Mouse (Mus musculus) megakaryocyte, adult 5-6 weeks (primary cell): ENCODE measurements around the gene Misp. TPM values are rescaled to one million over a fixed set of nuclear protein-coding genes. Genes with fewer than 3 reads are reported as not detected.

Experiments used
- ATAC-seq: 2 replicates; pipeline ENCODE4 v1.8.0; 2016; ENCODE audit warnings: mild to moderate bottlenecking, inconsistent platforms; ENCODE audit not compliant: poor library complexity, severe bottlenecking
- total RNA-seq, 2 experiments: library from RNA; stranded (forward) in 1 of 2; stranded (reverse) in 1 of 2; fragments of 153-499, 151-499 nt in 1 of 2; fragments of 221-1000, 200-1000 nt in 1 of 2; gene quantifications; 2 replicates each; pipeline versions ENCODE4 v1.2.3 to v1.2.4; 2015 to 2017

The Misp gene
- total RNA-seq (2015): not detected in 2 replicates
- not detected in 2 replicates for total RNA-seq (2017)

- ATAC-seq: no peak
Measured at GRCm38 (mm10) chr10:79820782-79821181, at the start of gene Misp. Gene Misp, plus strand, starts transcription at chr10:79820989.

GRCm38 (mm10) chr10:79772320-79772719 is 48.5 kb upstream of the Misp start:
- ATAC-seq: no peak

GRCm38 (mm10) chr10:79773208-79773607 is 47.6 kb upstream of the Misp start:
- no peak for ATAC-seq

- ATAC-seq: no peak
Measured at GRCm38 (mm10) chr10:79774486-79775279, 46.1 kb upstream of the Misp start.

- no peak for ATAC-seq
Measured at GRCm38 (mm10) chr10:79777103-79777531, 43.7 kb upstream of the Misp start, which contains the start of gene Fstl3. Gene Fstl3, plus strand, starts transcription at chr10:79777272.

GRCm38 (mm10) chr10:79778006-79778405 is 42.8 kb upstream of the Misp start:
- ATAC-seq: no peak

GRCm38 (mm10) chr10:79779193-79779592 is 41.6 kb upstream of the Misp start:
- no peak for ATAC-seq

GRCm38 (mm10) chr10:79779784-79780663 is 40.8 kb upstream of the Misp start:
- peak; percentile 80 for ATAC-seq

GRCm38 (mm10) chr10:79780664-79781015 is 40.1 kb upstream of the Misp start:
- peak; percentile 65 for ATAC-seq

- no peak; the same call in 1 of the 2 replicates for ATAC-seq
Measured at GRCm38 (mm10) chr10:79781139-79781538, 39.6 kb upstream of the Misp start.

GRCm38 (mm10) chr10:79781956-79782355 is 38.8 kb upstream of the Misp start:
- no peak for ATAC-seq

GRCm38 (mm10) chr10:79783050-79783449 is 37.7 kb upstream of the Misp start:
- ATAC-seq: no peak

- no peak for ATAC-seq
Measured at GRCm38 (mm10) chr10:79783920-79784800, 36.6 kb upstream of the Misp start.

GRCm38 (mm10) chr10:79788386-79789158 is 32.2 kb upstream of the Misp start:
- peak; percentile 52 for ATAC-seq

GRCm38 (mm10) chr10:79789581-79789980 is 31.2 kb upstream of the Misp start:
- no peak for ATAC-seq

GRCm38 (mm10) chr10:79790861-79791260 is 29.9 kb upstream of the Misp start, which contains the start of gene Prss57:
Gene Prss57, minus strand, starts transcription at chr10:79790961.
- ATAC-seq: no peak

GRCm38 (mm10) chr10:79792339-79793040 is 28.3 kb upstream of the Misp start:
- no peak for ATAC-seq

- peak; percentile 65 for ATAC-seq
Measured at GRCm38 (mm10) chr10:79793051-79793737, 27.6 kb upstream of the Misp start, which contains the start of gene Palm. Gene Palm, plus strand, starts transcription at chr10:79793572.
